Mouse (Mus musculus): ENCODE measurements around the gene Ifnb1.

Gene Ifnb1

GRCm38 (mm10) chr4:88496321-88497018 is 26.1 kb downstream of the Ifnb1 start:
- no peak for DNase-seq

- no peak for DNase-seq
These were observed 33.0 kb downstream of the Ifnb1 start for GRCm38 (mm10) chr4:88489622-88490021.

- DNase-seq, result no peak
These were observed 34.5 kb downstream of the Ifnb1 start for GRCm38 (mm10) chr4:88488107-88488506.

GRCm38 (mm10) chr4:88480130-88480529 is 42.4 kb downstream of the Ifnb1 start:
- DNase-seq, result no peak

- DNase-seq, result no peak
These were observed 43.8 kb downstream of the Ifnb1 start for GRCm38 (mm10) chr4:88478809-88479186.

- no peak for DNase-seq
These were observed 44.3 kb downstream of the Ifnb1 start for GRCm38 (mm10) chr4:88478177-88478808.

GRCm38 (mm10) chr4:88476511-88477210 is 45.9 kb downstream of the Ifnb1 start:
- no peak for DNase-seq

- DNase-seq, result no peak
These were observed 46.5 kb downstream of the Ifnb1 start for GRCm38 (mm10) chr4:88476084-88476483.

All from thymus, postnatal 25 days (tissue).